Mouse (Mus musculus): ENCODE data around the gene Olfr820.

- TF ChIP-seq POLR2A (IDR thresholded peaks at IDR 0.05; ENCODE audit: borderline replicate concordance, insufficient read depth, low read length) (no peak), CTCF (IDR thresholded peaks at IDR 0.05; ENCODE audit: borderline replicate concordance, insufficient read depth, low read depth, low read length) (no peak)
Observed at GRCm38 (mm10) chr10:130037096-130037495, 24.7 kb downstream of the Olfr820 start.
